Mouse (Mus musculus) hindbrain, embryonic 16.5 days (tissue): ENCODE results near the gene Mfsd4b2. TPM values are rescaled to one million over a fixed set of nuclear protein-coding genes. Genes with fewer than 3 reads are reported as not detected.
A peak's percentile ranks its signal among the peaks of the same experiment; 100 is the strongest.

Experiments used
- ATAC-seq: fragments of 200-750 bp; cut with Nextera tagmentation; 2 replicates; pipeline ENCODE4 v1.8.0; 2017; ENCODE audit warnings: moderate TSS enrichment, moderate library complexity
- H3K27ac ChIP-seq: fragments of 300-500 bp; sonication (generic); 2 replicates; pipeline ENCODE4 v1.5.1; 2014; ENCODE audit warnings: low read depth, mild to moderate bottlenecking, control low read depth, low read length, moderate library complexity
- H3K27me3 ChIP-seq: fragments of 300-500 bp; sonication (generic); replicated peaks from 2 replicates; pipeline ENCODE4 v1.6.1; 2014; ENCODE audit warnings: low read length; ENCODE audit not compliant: control insufficient read depth, insufficient read depth
- H3K36me3 ChIP-seq: fragments of 300-500 bp; sonication (generic); 2 replicates; pipeline ENCODE4 v1.6.1; 2014; ENCODE audit warnings: mild to moderate bottlenecking, low read length, moderate library complexity, mixed read lengths; ENCODE audit not compliant: control insufficient read depth, insufficient read depth
- H3K4me1 ChIP-seq: fragments of 300-500 bp; sonication (generic); 2 replicates; pipeline ENCODE4 v1.6.1; 2014; ENCODE audit warnings: low read depth, low read length; ENCODE audit not compliant: control insufficient read depth, insufficient read depth
- H3K4me2 ChIP-seq: fragments of 300-500 bp; sonication (generic); 2 replicates; pipeline ENCODE4 v1.6.1; 2014; ENCODE audit warnings: mild to moderate bottlenecking, low read length, control low read depth, moderate library complexity
- H3K4me3 ChIP-seq: fragments of 300-500 bp; sonication (generic); 2 replicates; pipeline ENCODE4 v1.5.1; 2014; ENCODE audit warnings: mild to moderate bottlenecking, low read length, control low read depth, moderate library complexity
- H3K9ac ChIP-seq: fragments of 300-500 bp; sonication (generic); 2 replicates; pipeline ENCODE4 v1.6.1; 2014; ENCODE audit warnings: low read depth, mild to moderate bottlenecking, control low read depth, low read length, moderate library complexity
- H3K9me3 ChIP-seq: fragments of 300-500 bp; sonication (generic); 2 replicates; pipeline ENCODE4 v1.6.1; 2014; ENCODE audit warnings: mild to moderate bottlenecking, low read length, moderate library complexity; ENCODE audit not compliant: control insufficient read depth
- WGBS: fragments of 180-500 bp; shearing (Covaris S2); extraction: QIAGEN DNeasy Blood & Tissue Kit; methylation state at CpG from one replicate; pipeline ENCODE4 v1.1.7; 2014; 5-methylcytosine and 5-hydroxymethylcytosine counted together
- polyA plus RNA-seq: library from polyadenylated mRNA; unstranded; fragments of >200 nt; fragmentation: Nextera tagmentation; extraction: Ambion mirVana; gene quantifications from 2 replicates; pipeline ENCODE4 v1.2.1, GENCODE M21; 2015

Mfsd4b2 gene
- 0.09 TPM in 1 of 2 replicates, not detected in the other for polyA plus RNA-seq

DNA sequence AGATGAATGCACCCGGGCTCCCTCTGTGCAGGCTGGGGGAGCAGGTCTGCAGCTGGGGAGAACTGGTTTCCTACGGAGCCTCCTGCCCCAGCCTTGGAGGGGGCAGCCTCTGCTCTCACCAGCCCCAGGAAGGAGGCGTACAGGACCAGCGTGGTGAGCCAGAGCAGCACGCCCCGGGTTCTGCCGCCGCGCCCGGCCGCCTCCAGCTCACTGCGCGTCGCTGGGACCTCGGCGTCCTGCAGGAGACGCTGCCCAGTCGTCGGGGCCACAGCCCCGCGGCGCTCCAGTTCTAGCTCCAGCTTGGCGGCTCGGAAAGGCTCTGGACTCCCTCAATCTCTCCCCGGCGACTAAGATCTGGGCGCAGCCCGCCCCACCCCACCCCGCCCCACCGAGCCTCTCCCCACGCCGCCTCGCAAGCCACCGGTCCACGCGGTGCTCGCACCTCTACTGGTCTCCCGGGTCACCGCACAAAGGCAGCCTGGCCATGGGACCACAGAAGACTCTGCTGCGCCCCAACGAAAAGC, at the start of gene Mfsd4b2:
Gene Mfsd4b2, minus strand, starts transcription at position 308 of the 524 bp plus-strand sequence.
- Histone ChIP-seq H3K9me3 (no peaks in the 10 kb centered on the region), H3K27me3 (peaks cover 4% of the 10 kb centered on the region), H3K4me2 (peak within 1 kb of the TSS; percentile 93), H3K4me3 (peak within 1 kb of the TSS; percentile 48), H3K27ac (no peak within 1 kb of the TSS), H3K9ac (peak within 1 kb of the TSS; percentile 61), H3K4me1 (peaks cover 7% of the 10 kb centered on the region), H3K36me3 (no peaks in the 10 kb centered on the region)
- peak; percentile 56 for ATAC-seq
- under 1% methylated on average over 29 of the region's 41 CpGs for WGBS

DNA sequence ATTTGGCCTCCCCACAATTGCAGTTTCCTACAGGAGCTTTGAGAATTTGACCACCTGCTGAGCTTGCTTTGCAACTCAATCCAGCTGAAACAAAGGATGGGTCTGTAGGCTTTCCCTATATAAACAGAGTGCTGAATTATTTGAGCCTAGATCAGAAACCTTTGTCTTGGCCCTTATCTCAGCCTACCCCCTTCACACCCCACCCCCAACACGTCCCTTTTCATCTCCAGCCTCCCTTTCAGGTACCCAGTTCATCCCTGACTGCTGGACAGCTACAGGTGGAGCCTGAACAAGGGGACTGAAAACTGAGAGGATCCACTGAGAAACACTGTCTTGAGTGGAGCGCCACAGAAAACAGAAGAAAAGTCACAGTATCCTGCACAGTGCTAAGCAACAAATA, 49.0 kb upstream of the Mfsd4b2 start:
- Histone ChIP-seq H3K4me1 (no peaks in the 10 kb centered on the region), H3K27ac (no peak overlapping the region), H3K27me3 (no peaks in the 10 kb centered on the region), H3K9me3 (peaks cover 8% of the 10 kb centered on the region), H3K9ac (no peak overlapping the region), H3K4me3 (no peak overlapping the region), H3K36me3 (no peaks in the 10 kb centered on the region), H3K4me2 (no peak overlapping the region)
- ATAC-seq, result no peak
- 40% methylated on average over 2 of the region's 2 CpGs for WGBS

GRCm38 (mm10) chr10:39974982-39975381, 48.3 kb upstream of the Mfsd4b2 start:
- Histone ChIP-seq H3K27me3 (no peaks in the 10 kb centered on the region), H3K4me1 (no peaks in the 10 kb centered on the region), H3K4me2 (no peak overlapping the region), H3K36me3 (no peaks in the 10 kb centered on the region), H3K4me3 (no peak overlapping the region), H3K9me3 (peaks cover 8% of the 10 kb centered on the region), H3K9ac (no peak overlapping the region), H3K27ac (no peak overlapping the region)
- 62% methylated on average over 11 of the region's 11 CpGs for WGBS
- ATAC-seq, result no peak

DNA sequence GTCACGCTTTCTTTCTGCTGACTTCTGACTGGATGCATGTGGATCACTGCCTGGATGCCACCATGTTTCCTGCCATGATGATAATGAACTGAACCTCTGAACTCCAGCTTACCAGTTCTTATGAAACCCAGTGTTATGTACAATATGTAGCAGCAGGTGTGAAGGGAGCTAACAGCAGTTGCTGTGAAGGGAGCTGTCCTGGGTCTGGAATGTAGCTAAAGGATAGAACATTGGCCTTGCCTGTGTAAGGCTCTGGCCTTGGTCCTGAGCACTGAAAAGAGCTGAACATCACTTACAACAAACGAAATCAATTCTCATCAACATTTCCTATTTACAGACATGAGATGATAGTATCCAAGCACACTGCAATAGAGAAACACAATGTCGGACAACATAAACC, 40.8 kb upstream of the Mfsd4b2 start:
- no peak overlapping the region for H3K4me2 ChIP-seq
- H3K4me1 ChIP-seq, result no peaks in the 10 kb centered on the region
- no peak overlapping the region for H3K9ac ChIP-seq
- H3K9me3 ChIP-seq, result no peaks in the 10 kb centered on the region
- H3K36me3 ChIP-seq, result no peaks in the 10 kb centered on the region
- WGBS, result 86% methylated on average over 3 of the region's 3 CpGs
- no peak overlapping the region for H3K4me3 ChIP-seq
- ATAC-seq, result no peak
- no peak overlapping the region for H3K27ac ChIP-seq
- no peaks in the 10 kb centered on the region for H3K27me3 ChIP-seq

- no peak overlapping the region for H3K9ac ChIP-seq
- no peak overlapping the region for H3K4me2 ChIP-seq
- 41% methylated on average over 1 of the region's 1 CpGs for WGBS
- no peak for ATAC-seq
- no peak overlapping the region for H3K4me3 ChIP-seq
- H3K27ac ChIP-seq, result no peak overlapping the region
- no peaks in the 10 kb centered on the region; the same call in 1 of the 2 replicates for H3K4me1 ChIP-seq
- H3K9me3 ChIP-seq, result no peaks in the 10 kb centered on the region
- H3K27me3 ChIP-seq, result no peaks in the 10 kb centered on the region
- H3K36me3 ChIP-seq, result no peaks in the 10 kb centered on the region
Measured at GRCm38 (mm10) chr10:39961906-39962305, 35.2 kb upstream of the Mfsd4b2 start.

DNA sequence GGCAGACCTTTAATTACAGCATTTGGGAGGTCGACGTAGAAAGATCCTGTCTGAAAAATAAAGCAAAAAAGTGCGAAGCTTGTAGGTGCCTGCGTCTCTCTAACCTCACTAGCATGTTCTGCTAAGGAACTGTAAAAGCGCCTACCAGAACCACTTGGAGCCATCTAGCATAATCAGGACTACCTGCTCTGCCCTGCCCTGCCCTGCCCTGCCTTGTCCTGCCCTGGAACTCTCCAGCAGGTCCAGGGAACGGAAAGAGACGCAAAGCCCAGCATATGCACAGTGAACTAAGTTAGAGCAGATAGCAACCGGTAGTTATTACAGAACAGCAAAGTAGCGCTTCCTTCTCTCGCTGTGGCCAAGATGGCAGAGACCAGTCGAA, 33.7 kb upstream of the Mfsd4b2 start:
- no peaks in the 10 kb centered on the region for H3K36me3 ChIP-seq
- 44% methylated on average over 11 of the region's 11 CpGs for WGBS
- H3K9me3 ChIP-seq, result no peaks in the 10 kb centered on the region
- peak; percentile 70 for ATAC-seq
- H3K4me3 ChIP-seq, result peak overlapping the region; percentile 64
- H3K4me1 ChIP-seq, result no peaks in the 10 kb centered on the region; the same call in 1 of the 2 replicates
- no peak overlapping the region for H3K9ac ChIP-seq
- no peak overlapping the region for H3K27ac ChIP-seq
- no peaks in the 10 kb centered on the region for H3K27me3 ChIP-seq
- H3K4me2 ChIP-seq, result peak overlapping the region; percentile 100

- Histone ChIP-seq H3K27ac (peak within 1 kb of the TSS; percentile 66), H3K9me3 (no peaks in the 10 kb centered on the region), H3K36me3 (no peaks in the 10 kb centered on the region), H3K27me3 (no peaks in the 10 kb centered on the region), H3K4me2 (peak within 1 kb of the TSS; percentile 100), H3K4me1 (no peaks in the 10 kb centered on the region; the same call in 1 of the 2 replicates), H3K9ac (peak within 1 kb of the TSS; percentile 60), H3K4me3 (peak within 1 kb of the TSS; percentile 64)
- WGBS, result 0% methylated on average over 37 of the region's 38 CpGs
- peak; percentile 98 for ATAC-seq
Measured at GRCm38 (mm10) chr10:39959761-39960440, 33.2 kb upstream of the Mfsd4b2 start, which contains the start of gene Mfsd4b3. TSS of gene Mfsd4b3 (minus strand) at chr10:39960153.

GRCm38 (mm10) chr10:39958266-39958665, 31.5 kb upstream of the Mfsd4b2 start:
- H3K9ac ChIP-seq, result no peak overlapping the region
- no peak overlapping the region for H3K4me3 ChIP-seq
- H3K27ac ChIP-seq, result no peak overlapping the region
- 70% methylated on average over 4 of the region's 4 CpGs for WGBS
- no peaks in the 10 kb centered on the region for H3K9me3 ChIP-seq
- no peaks in the 10 kb centered on the region for H3K27me3 ChIP-seq
- H3K4me2 ChIP-seq, result no peak overlapping the region
- no peaks in the 10 kb centered on the region; the same call in 1 of the 2 replicates for H3K4me1 ChIP-seq
- no peaks in the 10 kb centered on the region for H3K36me3 ChIP-seq
- ATAC-seq, result no peak

- Histone ChIP-seq H3K36me3 (no peaks in the 10 kb centered on the region), H3K4me3 (no peak overlapping the region), H3K4me1 (no peaks in the 10 kb centered on the region; the same call in 1 of the 2 replicates), H3K9ac (no peak overlapping the region), H3K9me3 (no peaks in the 10 kb centered on the region), H3K27me3 (no peaks in the 10 kb centered on the region), H3K27ac (no peak overlapping the region), H3K4me2 (no peak overlapping the region)
- WGBS, result 54% methylated on average over 2 of the region's 2 CpGs
- no peak for ATAC-seq
Measured at GRCm38 (mm10) chr10:39956340-39956878, 29.7 kb upstream of the Mfsd4b2 start.
